Mouse (Mus musculus) neural tube, embryonic 14.5 days (tissue): ENCODE data around the gene Wfdc6b. TPM values are rescaled to one million over a fixed set of nuclear protein-coding genes. Genes with fewer than 3 reads are reported as not detected.

Experiments
- ATAC-seq: fragments of 200-750 bp; cut with Nextera tagmentation; 2 replicates; pipeline ENCODE4 v1.8.0; 2017; ENCODE audit warnings: low read depth, mild to moderate bottlenecking, moderate TSS enrichment, moderate library complexity
- H3K27ac ChIP-seq: fragments of 300-500 bp; sonication (generic); 2 replicates; pipeline ENCODE4 v1.5.1; 2014; ENCODE audit warnings: low read depth, mild to moderate bottlenecking, control low read depth, low read length, moderate library complexity, mixed read lengths
- H3K27me3 ChIP-seq: fragments of 300-500 bp; sonication (generic); 2 replicates; pipeline ENCODE4 v1.6.1; 2014; ENCODE audit warnings: low read length; ENCODE audit not compliant: control insufficient read depth, insufficient read depth
- H3K36me3 ChIP-seq: fragments of 300-500 bp; sonication (generic); 2 replicates; pipeline ENCODE4 v1.6.1; 2014; ENCODE audit warnings: low read length, mixed read lengths; ENCODE audit not compliant: control insufficient read depth, insufficient read depth
- H3K4me1 ChIP-seq: fragments of 300-500 bp; sonication (generic); 2 replicates; pipeline ENCODE4 v1.6.1; 2014; ENCODE audit warnings: low read length; ENCODE audit not compliant: control insufficient read depth, insufficient read depth
- H3K4me2 ChIP-seq: fragments of 300-500 bp; sonication (generic); 2 replicates; pipeline ENCODE4 v1.6.1; 2014; ENCODE audit warnings: mild to moderate bottlenecking, low read depth, low read length, control low read depth
- H3K4me3 ChIP-seq: fragments of 300-500 bp; sonication (generic); 2 replicates; pipeline ENCODE4 v1.5.1; 2014; ENCODE audit warnings: low read depth, low read length, control low read depth, mixed read lengths
- H3K9ac ChIP-seq: fragments of 300-500 bp; sonication (generic); replicated peaks from 2 replicates; pipeline ENCODE4 v1.6.1; 2014; ENCODE audit warnings: low read depth, mild to moderate bottlenecking, control low read depth, low read length, mixed read lengths
- H3K9me3 ChIP-seq: fragments of 300-500 bp; sonication (generic); 2 replicates; pipeline ENCODE4 v1.6.1; 2016; ENCODE audit warnings: low read length; ENCODE audit not compliant: control insufficient read depth
- WGBS: fragments of 180-500 bp; shearing (Covaris S2); extraction: QIAGEN DNeasy Blood & Tissue Kit; methylation state at CpG from one replicate; pipeline ENCODE4 v1.1.7; 2014; 5-methylcytosine and 5-hydroxymethylcytosine counted together
- polyA plus RNA-seq: library from polyadenylated mRNA; unstranded; fragments of >200 nt; fragmentation: Nextera tagmentation; extraction: Ambion mirVana; gene quantifications from 2 replicates; pipeline ENCODE4 v1.2.1, GENCODE M21; 2014

The Wfdc6b gene
- polyA plus RNA-seq, 1 experiment from 2014 or later: not detected

DNA sequence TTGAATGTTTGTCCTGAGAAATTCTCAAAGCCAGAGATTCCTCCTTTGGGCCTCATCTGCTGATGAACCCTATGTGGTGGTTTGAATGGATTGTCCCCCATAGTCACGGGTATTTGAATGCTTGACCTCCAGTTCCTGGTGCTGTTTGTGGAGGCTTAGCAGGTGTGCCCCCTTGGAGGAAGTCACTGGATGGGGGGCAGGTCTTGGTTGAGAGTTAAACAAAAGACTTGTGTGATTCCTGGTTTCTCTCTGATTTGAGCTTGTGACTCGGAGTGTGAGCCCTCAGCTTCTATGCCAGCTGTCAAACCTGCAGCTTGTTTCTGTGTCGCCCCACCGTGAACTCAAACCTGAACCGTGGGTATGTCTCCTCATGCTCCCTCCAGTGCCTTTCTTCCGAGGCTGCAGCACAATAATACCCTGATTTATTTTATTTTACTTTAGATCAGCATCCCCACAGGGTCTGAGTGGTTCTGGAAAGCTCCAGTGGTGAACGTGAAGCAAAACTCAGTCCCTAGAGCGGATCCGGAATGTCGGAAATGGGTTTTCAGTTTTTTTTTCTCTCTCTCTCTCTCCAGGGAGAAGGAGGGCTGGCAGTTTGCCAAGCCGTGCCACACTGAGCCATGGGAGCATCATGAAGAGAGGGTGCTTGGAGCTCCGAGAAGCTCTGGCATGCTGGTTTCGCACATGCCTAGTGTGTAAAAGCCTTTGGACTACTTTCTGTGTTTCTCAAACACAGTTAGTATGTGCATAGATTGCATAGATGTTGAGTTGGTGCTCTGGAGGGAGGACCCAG lies 28.8 kb downstream of the Wfdc6b start:
- H3K9me3 ChIP-seq: no peaks in the 10 kb centered on the region
- H3K4me2 ChIP-seq: no peak overlapping the region
- no peaks in the 10 kb centered on the region for H3K36me3 ChIP-seq
- no peak overlapping the region for H3K27ac ChIP-seq
- WGBS: 67% methylated on average over 13 of the region's 13 CpGs
- H3K9ac ChIP-seq: no peak overlapping the region
- H3K4me1 ChIP-seq: no peaks in the 10 kb centered on the region
- no peak for ATAC-seq
- no peaks in the 10 kb centered on the region for H3K27me3 ChIP-seq
- H3K4me3 ChIP-seq: no peak overlapping the region

DNA sequence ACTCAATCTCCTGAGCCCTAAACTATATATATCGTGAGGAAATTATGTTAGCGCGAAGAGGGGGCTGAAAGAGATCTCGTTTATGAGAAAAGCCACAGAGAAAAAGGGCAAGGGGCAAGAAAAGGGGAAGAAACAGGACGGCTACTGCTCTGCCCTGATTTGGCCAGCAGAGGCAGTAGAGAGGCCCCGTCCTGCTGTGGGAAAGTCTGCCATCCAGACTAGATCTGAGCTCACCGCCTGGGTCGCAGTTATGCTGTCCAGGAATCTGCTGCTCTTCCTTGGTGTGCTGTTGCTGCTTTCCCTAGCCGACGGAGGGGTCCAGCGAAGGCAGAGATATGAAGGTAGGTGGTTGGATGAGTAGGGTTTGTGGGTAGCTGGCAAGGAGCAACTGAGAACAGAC lies 42.5 kb downstream of the Wfdc6b start, which contains the start of gene Wfdc10:
Gene Wfdc10, plus strand, starts transcription at position 189 of the 400 bp plus-strand sequence.
- Histone ChIP-seq H3K9ac (no peak within 1 kb of the TSS), H3K4me1 (no peaks in the 10 kb centered on the region), H3K4me2 (no peak within 1 kb of the TSS), H3K27me3 (no peaks in the 10 kb centered on the region), H3K9me3 (no peaks in the 10 kb centered on the region), H3K36me3 (no peaks in the 10 kb centered on the region), H3K27ac (no peak within 1 kb of the TSS), H3K4me3 (no peak within 1 kb of the TSS)
- WGBS: 14% methylated on average over 11 of the region's 11 CpGs
- no peak for ATAC-seq

DNA sequence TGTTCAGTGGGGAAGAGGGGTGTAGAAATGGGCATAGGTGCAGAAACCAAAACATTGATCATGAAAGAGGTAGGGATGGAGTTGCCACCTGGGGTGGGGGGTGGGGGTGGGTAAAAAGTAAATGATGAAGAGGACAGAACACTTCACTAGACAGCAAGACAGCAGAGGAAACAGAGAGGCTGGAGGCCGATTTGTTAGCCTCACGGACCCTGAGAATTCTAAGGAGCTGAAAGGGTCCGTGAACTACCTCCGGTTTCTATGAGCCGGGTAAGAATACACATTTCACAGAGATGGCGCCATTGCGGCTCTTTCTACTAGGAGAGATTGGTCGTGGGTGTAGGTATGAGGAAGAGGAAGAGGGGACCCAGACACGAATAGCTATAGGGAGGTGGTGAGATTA lies 43.2 kb downstream of the Wfdc6b start, which contains the start of gene Wfdc9:
Gene Wfdc9, minus strand, starts transcription at position 101 of the 400 bp plus-strand sequence.
- Histone ChIP-seq H3K9me3 (no peaks in the 10 kb centered on the region), H3K4me1 (no peaks in the 10 kb centered on the region), H3K27me3 (no peaks in the 10 kb centered on the region), H3K4me3 (no peak within 1 kb of the TSS), H3K4me2 (no peak within 1 kb of the TSS), H3K36me3 (no peaks in the 10 kb centered on the region), H3K9ac (no peak within 1 kb of the TSS), H3K27ac (no peak within 1 kb of the TSS)
- WGBS: 88% methylated on average over 9 of the region's 9 CpGs
- no peak for ATAC-seq

DNA sequence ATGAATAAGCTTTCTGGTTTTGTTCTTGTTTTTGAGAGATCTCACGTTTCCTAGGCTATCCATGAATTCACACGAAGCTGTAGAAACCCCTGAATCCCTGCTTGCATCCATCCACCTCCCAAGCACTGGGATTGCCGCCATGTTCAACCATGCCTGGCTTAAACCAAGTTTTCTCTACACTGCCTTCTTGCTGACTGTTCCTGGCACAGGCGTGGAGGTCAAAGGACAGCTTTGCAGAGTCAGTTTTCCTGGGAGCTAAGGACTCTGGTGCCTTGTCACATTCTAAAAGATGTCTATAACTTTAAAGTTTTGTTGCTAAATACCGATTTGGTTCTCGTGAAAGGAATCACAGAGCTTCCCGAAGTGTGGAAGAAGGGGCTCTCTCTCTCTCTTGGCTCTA lies 51.5 kb downstream of the Wfdc6b start:
- Histone ChIP-seq H3K4me2 (no peak overlapping the region), H3K27me3 (no peaks in the 10 kb centered on the region), H3K36me3 (no peaks in the 10 kb centered on the region), H3K4me3 (no peak overlapping the region), H3K9ac (no peak overlapping the region), H3K4me1 (no peaks in the 10 kb centered on the region), H3K27ac (no peak overlapping the region), H3K9me3 (no peaks in the 10 kb centered on the region)
- ATAC-seq: no peak
- 88% methylated on average over 7 of the region's 7 CpGs for WGBS

Other genes starting within 250 kb of the Wfdc6b start
- gene Slpi, start 224.4 kb upstream of the Wfdc6b start, polyA plus RNA-seq: not detected in 2 replicates
- 0.11 and 0.17 TPM in 2 replicates for gene Rbpjl, start 210.4 kb upstream of the Wfdc6b start, polyA plus RNA-seq
- gene Matn4, start 208.4 kb upstream of the Wfdc6b start, polyA plus RNA-seq: 0.36 and 0.82 TPM in 2 replicates
- 3.6 and 7.1 TPM in 2 replicates for gene Sdc4, start 169.6 kb upstream of the Wfdc6b start, polyA plus RNA-seq
- 88.9 and 96.3 TPM in 2 replicates for gene Sys1, start 156.6 kb upstream of the Wfdc6b start, polyA plus RNA-seq
- gene Gm20458, start 152.6 kb upstream of the Wfdc6b start, polyA plus RNA-seq: 3.0 and 3.1 TPM in 2 replicates
- not detected in 2 replicates for gene Trp53tg5, start 139.8 kb upstream of the Wfdc6b start, polyA plus RNA-seq
- gene Dbndd2, start 127.4 kb upstream of the Wfdc6b start, polyA plus RNA-seq: 13.7 and 15.6 TPM in 2 replicates
- gene Pigt, start 116.0 kb upstream of the Wfdc6b start, polyA plus RNA-seq: 96.6 and 118 TPM in 2 replicates
- gene Wfdc2, start 51.1 kb upstream of the Wfdc6b start, polyA plus RNA-seq: 0.76 and 1.4 TPM in 2 replicates
- not detected in 2 replicates for gene Spint3, start 40.1 kb upstream of the Wfdc6b start, polyA plus RNA-seq
- gene Wfdc6a, start 28.1 kb upstream of the Wfdc6b start, polyA plus RNA-seq: not detected in 2 replicates
- not detected in 2 replicates for gene Eppin, start 19.9 kb upstream of the Wfdc6b start, polyA plus RNA-seq
- not detected in 2 replicates for gene Wfdc8, start 104 bp downstream of the Wfdc6b start, polyA plus RNA-seq
- gene Wfdc16, start 25.3 kb downstream of the Wfdc6b start, polyA plus RNA-seq: not detected in 2 replicates
- gene Wfdc10, start 42.5 kb downstream of the Wfdc6b start, polyA plus RNA-seq: not detected in 2 replicates
- gene Wfdc9, start 43.1 kb downstream of the Wfdc6b start, polyA plus RNA-seq: not detected in 2 replicates
- gene Wfdc11, start 60.6 kb downstream of the Wfdc6b start, polyA plus RNA-seq: not detected in 2 replicates
- not detected in 2 replicates for gene Wfdc13, start 71.6 kb downstream of the Wfdc6b start, polyA plus RNA-seq
- not detected in 2 replicates for gene Spint4, start 85.0 kb downstream of the Wfdc6b start, polyA plus RNA-seq
- not detected in 2 replicates for gene Spint5, start 101.8 kb downstream of the Wfdc6b start, polyA plus RNA-seq
- 0.77 and 1.2 TPM in 2 replicates for gene Wfdc3, start 132.4 kb downstream of the Wfdc6b start, polyA plus RNA-seq
- 49.0 and 56.0 TPM in 2 replicates for gene Dnttip1, start 132.5 kb downstream of the Wfdc6b start, polyA plus RNA-seq
- 30.6 and 38.9 TPM in 2 replicates for gene Ube2c, start 156.4 kb downstream of the Wfdc6b start, polyA plus RNA-seq
- 1.9 and 6.4 TPM in 2 replicates for gene Tnnc2, start 166.4 kb downstream of the Wfdc6b start, polyA plus RNA-seq
- gene Snx21, start 172.3 kb downstream of the Wfdc6b start, polyA plus RNA-seq: 31.6 and 41.1 TPM in 2 replicates
- 21.0 and 24.2 TPM in 2 replicates for gene Acot8, start 191.4 kb downstream of the Wfdc6b start, polyA plus RNA-seq
- gene Zswim3, start 191.6 kb downstream of the Wfdc6b start, polyA plus RNA-seq: 16.9 and 19.0 TPM in 2 replicates
- gene Zswim1, start 209.2 kb downstream of the Wfdc6b start, polyA plus RNA-seq: 28.1 and 29.3 TPM in 2 replicates
- 0.27 TPM in 1 of 2 replicates, not detected in the other for gene Spata25, start 215.0 kb downstream of the Wfdc6b start, polyA plus RNA-seq
- gene Ctsa, start 219.4 kb downstream of the Wfdc6b start, polyA plus RNA-seq: 81.2 and 102 TPM in 2 replicates
- gene Neurl2, start 219.9 kb downstream of the Wfdc6b start, polyA plus RNA-seq: 5.8 and 7.2 TPM in 2 replicates
- 59.0 and 136 TPM in 2 replicates for gene Pltp, start 244.2 kb downstream of the Wfdc6b start, polyA plus RNA-seq